Mouse (Mus musculus): ENCODE results near the gene Ntf5.

Gene Ntf5

DNA sequence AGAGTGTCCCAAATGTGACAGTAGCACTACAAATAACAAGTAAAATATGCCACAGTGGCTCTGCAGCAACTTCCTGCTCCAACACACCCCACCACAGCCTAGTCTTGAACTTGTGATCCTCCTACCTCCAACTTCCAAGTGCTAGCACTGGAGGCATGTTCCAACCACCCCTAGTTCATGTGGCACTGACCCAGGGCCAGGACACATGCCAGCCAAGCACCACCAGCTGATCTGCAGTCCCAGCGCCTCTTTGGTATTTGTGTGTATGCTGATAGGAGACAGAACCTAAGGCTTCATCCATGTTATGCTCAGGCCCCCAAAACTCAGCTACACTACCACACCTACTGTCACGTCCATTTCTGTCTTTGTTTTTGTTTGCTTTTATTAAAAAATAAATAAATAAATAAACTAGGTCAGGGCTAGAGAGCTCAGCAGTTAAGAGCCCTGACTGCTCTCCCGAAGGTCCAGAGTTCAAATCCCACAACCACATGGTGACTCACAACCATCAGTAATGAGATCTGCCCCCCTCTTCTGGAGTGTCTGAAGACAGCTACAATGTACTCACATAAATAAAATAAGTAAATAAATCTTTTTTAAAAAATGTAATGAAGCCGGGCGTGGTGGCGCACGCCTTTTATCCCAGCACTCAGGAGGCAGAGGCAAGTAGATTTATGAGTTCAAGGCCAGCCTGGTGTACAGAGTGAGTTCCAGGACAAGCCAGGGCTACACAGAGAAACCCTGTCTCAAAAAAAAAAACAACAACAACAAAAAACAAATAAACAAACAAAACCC is 50.7 kb downstream of the Ntf5 start:
- no peak for DNase-seq

DNA sequence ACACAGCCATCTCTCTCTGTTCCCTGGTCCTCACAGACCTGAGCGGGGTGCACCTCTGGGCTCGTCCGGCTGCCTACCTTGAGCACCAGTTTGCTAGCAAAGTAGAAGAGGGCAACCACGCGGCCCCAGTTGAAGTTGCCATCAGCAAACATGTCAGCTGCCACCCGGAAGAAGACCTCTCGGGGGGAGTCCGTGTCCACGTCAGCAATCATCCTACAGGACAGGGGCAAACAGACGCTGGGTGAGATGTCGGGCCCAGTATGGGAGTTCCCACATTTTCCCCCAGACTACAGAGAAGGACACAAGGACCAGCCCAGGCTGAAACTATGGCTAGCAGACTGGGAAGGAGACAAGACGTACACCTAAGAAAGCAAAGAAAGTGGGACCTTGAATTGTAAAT is 51.6 kb downstream of the Ntf5 start:
- no peak for DNase-seq

DNA sequence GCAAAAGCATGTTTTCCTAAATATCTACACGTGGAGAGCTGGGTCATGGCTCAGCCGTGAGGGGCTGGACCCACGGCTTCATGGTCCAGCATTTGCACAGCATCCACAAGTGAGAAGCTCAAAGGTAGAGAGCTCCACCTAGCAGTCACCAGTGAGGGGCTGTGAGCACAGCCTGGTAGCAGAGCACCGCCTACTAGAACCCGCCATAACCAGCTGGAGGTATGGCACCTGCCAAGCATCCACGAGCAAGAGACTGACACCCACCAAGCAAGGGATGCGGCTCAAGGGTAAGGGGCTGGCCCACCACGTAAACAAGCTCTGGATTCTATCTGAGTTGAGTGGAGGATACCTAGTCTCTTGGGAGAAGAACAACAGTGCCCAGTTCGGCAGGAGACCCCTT is 52.1 kb downstream of the Ntf5 start:
- DNase-seq: no peak

DNA sequence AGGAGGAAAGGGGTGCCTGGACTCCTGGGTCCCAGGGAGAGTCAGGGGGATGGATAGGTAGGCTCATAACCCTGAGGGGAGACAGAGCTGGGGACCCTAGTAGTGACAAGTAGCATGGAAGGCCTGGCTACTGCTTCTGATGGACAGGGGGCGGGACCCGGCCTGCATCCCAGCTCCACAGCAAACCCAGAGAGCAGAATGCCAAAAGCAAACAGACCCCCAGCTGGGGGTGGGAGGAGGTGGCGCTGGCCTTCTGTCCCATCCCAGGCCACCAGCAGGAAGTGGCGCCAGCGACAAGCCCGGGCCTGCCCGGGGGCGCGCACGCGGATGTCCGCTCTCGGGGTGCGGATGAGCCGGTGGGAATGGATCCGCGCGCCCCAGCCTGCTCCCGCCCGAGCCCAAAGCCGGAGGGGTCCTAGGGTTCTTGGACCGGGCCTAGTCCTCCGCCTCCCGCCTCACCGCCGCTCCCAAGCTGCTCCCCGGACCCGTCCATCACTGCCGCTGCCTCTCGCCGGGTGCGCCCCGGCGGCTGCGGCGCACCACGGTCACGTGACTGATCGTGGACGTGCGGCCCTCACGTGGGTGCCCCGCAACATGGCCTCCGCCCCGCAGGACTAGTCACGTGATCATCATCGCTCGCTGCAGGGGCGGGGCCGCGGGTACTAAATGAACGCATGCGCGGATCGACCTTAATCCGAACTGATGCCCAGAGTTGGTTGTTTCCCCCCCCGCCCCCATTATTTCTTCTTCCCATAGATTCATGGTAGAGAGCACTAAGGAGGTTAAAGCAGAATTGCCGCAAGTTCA is 53.0 kb downstream of the Ntf5 start, which contains the start of gene Bax:
TSS of gene Bax (minus strand) at position 616 of the 807 bp plus-strand sequence.
- DNase-seq: peak; percentile 98
